Mouse (Mus musculus): Measurements from ENCODE around the gene Coil. TPM values are rescaled to one million over a fixed set of nuclear protein-coding genes. Genes with fewer than 3 reads are reported as not detected.

Coil gene
- polyA plus RNA-seq, 1 experiment = 14.7 TPM

DNA sequence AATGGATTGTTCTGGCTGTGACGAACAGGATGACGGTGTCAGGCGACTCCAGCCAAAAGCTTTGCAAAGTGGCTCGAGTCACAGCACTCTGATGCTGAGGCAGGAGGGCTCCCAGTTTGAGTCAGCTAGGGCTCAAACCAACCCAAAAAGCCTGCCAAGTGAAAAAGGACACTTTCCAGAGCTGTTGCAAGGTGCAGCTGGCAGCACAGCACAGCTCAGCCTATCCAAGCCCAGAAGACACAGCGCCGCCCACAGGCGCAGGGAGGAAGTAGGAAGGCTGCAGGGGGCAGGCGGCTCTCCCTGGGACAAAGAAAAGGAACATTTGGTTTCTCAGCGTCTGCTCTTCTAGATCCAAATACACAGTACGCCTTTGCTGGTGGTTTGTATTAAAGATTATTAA, 16.6 kb downstream of the Coil start:
- WGBS = 95% methylated on average over 10 of the region's 10 CpGs
- no peak for TF ChIP-seq CTCF (IDR thresholded peaks at IDR 0.05; ENCODE audit: borderline replicate concordance, control insufficient read depth, extremely low read depth, insufficient read depth, low read length, poor library complexity)
- no peak for TF ChIP-seq POLR2A (IDR thresholded peaks at IDR 0.05; ENCODE audit: control insufficient read depth, extremely low read depth, insufficient read depth, low read length, poor library complexity)
- Histone ChIP-seq H3K4me3 (ENCODE audit: control insufficient read depth, insufficient read depth, low read length) (no peak overlapping the region), H3K36me3 (ENCODE audit: control insufficient read depth, insufficient read depth, low read length) (peaks cover 27% of the 10 kb centered on the region), H3K27me3 (ENCODE audit: control insufficient read depth, insufficient read depth, low read length) (no peaks in the 10 kb centered on the region), H3K27ac (ENCODE audit: control insufficient read depth, insufficient read depth, low read length) (no peak overlapping the region), H3K4me1 (replicated peaks; ENCODE audit: control insufficient read depth, insufficient read depth, low read length) (no peaks in the 10 kb centered on the region)
- DNase-seq = no peak

DNA sequence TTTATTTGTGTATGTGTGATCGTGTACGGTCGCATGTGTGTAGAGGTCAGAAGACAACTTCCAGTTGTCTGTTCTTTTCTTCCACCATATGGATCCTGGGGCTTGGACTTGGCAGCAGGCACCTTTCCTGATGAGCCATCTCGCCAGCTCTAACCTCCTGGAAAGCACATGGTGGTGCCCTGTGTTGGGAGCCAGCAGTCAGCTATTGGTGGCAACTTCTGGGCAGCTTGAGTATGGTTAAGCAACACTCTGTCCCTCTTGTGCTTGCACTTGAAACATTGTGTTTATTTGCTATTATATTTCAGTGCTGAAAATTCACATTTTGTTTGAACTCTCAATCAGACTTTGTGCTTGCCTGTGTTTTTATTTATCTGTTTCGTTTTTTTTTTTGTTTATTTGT, 18.9 kb downstream of the Coil start:
- WGBS = 77% methylated on average over 5 of the region's 5 CpGs
- no peak for TF ChIP-seq CTCF (IDR thresholded peaks at IDR 0.05; ENCODE audit: borderline replicate concordance, control insufficient read depth, extremely low read depth, insufficient read depth, low read length, poor library complexity)
- Histone ChIP-seq H3K4me1 (replicated peaks; ENCODE audit: control insufficient read depth, insufficient read depth, low read length) (peaks cover 6% of the 10 kb centered on the region), H3K36me3 (ENCODE audit: control insufficient read depth, insufficient read depth, low read length) (peaks cover 13% of the 10 kb centered on the region), H3K27me3 (ENCODE audit: control insufficient read depth, insufficient read depth, low read length) (no peaks in the 10 kb centered on the region), H3K27ac (ENCODE audit: control insufficient read depth, insufficient read depth, low read length) (no peak overlapping the region), H3K4me3 (ENCODE audit: control insufficient read depth, insufficient read depth, low read length) (no peak overlapping the region)
- no peak for DNase-seq

- no peak for DNase-seq
- Histone ChIP-seq H3K27ac (ENCODE audit: control insufficient read depth, insufficient read depth, low read length) (no peak overlapping the region), H3K36me3 (ENCODE audit: control insufficient read depth, insufficient read depth, low read length) (peaks cover 13% of the 10 kb centered on the region), H3K4me3 (ENCODE audit: control insufficient read depth, insufficient read depth, low read length) (no peak overlapping the region), H3K4me1 (replicated peaks; ENCODE audit: control insufficient read depth, insufficient read depth, low read length) (peaks cover 8% of the 10 kb centered on the region), H3K27me3 (ENCODE audit: control insufficient read depth, insufficient read depth, low read length) (no peaks in the 10 kb centered on the region)
- no peak for TF ChIP-seq CTCF (IDR thresholded peaks at IDR 0.05; ENCODE audit: borderline replicate concordance, control insufficient read depth, extremely low read depth, insufficient read depth, low read length, poor library complexity)
- 71% methylated on average over 5 of the region's 5 CpGs for WGBS
These were observed 19.5 kb downstream of the Coil start for GRCm38 (mm10) chr11:88989530-88989929.

DNA sequence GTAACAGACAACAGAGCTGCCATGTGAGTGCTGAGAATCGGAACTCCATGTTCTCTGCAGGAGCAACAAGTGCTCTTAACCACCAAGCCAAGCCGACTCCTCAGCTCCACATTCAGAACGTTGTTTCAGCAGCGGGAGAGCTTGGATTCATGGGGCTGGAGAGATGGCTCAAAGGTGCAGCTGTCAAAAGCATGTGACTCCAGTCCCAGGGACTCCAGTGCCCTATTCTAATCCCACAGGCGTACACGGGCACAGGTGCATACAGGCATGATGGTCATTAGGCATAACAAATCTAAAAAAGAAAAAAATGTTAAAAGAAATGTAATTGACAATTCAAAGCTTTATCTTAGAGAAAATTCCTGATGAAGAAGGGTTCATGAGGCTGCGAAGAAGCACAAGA, 23.1 kb downstream of the Coil start:
- Histone ChIP-seq H3K27ac (ENCODE audit: control insufficient read depth, insufficient read depth, low read length) (no peak overlapping the region), H3K36me3 (ENCODE audit: control insufficient read depth, insufficient read depth, low read length) (peaks cover 10% of the 10 kb centered on the region), H3K4me3 (ENCODE audit: control insufficient read depth, insufficient read depth, low read length) (no peak overlapping the region), H3K27me3 (ENCODE audit: control insufficient read depth, insufficient read depth, low read length) (no peaks in the 10 kb centered on the region), H3K4me1 (replicated peaks; ENCODE audit: control insufficient read depth, insufficient read depth, low read length) (peaks cover 8% of the 10 kb centered on the region)
- DNase-seq = no peak
- 73% methylated on average over 7 of the region's 7 CpGs for WGBS
- TF ChIP-seq POLR2A (IDR thresholded peaks at IDR 0.05; ENCODE audit: control insufficient read depth, extremely low read depth, insufficient read depth, low read length, poor library complexity) (no peak), CTCF (IDR thresholded peaks at IDR 0.05; ENCODE audit: borderline replicate concordance, control insufficient read depth, extremely low read depth, insufficient read depth, low read length, poor library complexity) (no peak)

DNA sequence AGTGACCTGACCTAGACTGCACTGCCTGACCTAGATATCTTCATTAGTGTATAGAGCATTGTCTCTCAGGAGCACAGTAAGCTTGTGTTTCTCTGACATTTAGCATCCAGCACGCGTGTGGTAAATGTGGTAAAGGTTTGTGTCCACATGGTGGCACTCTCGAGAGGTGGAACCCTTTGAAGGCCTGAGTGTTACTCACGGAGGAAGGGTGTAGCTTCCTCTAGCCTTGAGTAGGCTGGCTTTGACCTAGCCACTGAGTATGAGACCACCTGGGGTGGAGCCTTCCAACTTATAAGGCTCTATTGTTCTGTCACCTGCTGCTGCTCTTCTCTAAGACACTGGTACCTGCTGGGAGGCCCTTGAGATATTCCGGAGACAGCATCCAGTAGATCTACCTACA, 23.6 kb downstream of the Coil start:
- Histone ChIP-seq H3K27me3 (ENCODE audit: control insufficient read depth, insufficient read depth, low read length) (no peaks in the 10 kb centered on the region), H3K4me3 (ENCODE audit: control insufficient read depth, insufficient read depth, low read length) (no peak overlapping the region), H3K27ac (ENCODE audit: control insufficient read depth, insufficient read depth, low read length) (no peak overlapping the region), H3K36me3 (ENCODE audit: control insufficient read depth, insufficient read depth, low read length) (peaks cover 10% of the 10 kb centered on the region), H3K4me1 (replicated peaks; ENCODE audit: control insufficient read depth, insufficient read depth, low read length) (peaks cover 8% of the 10 kb centered on the region)
- 18% methylated on average over 5 of the region's 5 CpGs for WGBS
- DNase-seq = peak; percentile 85
- TF ChIP-seq POLR2A (IDR thresholded peaks at IDR 0.05; ENCODE audit: control insufficient read depth, extremely low read depth, insufficient read depth, low read length, poor library complexity) (no peak), CTCF (IDR thresholded peaks at IDR 0.05; ENCODE audit: borderline replicate concordance, control insufficient read depth, extremely low read depth, insufficient read depth, low read length, poor library complexity) (no peak)

GRCm38 (mm10) chr11:88994492-88994891, 24.4 kb downstream of the Coil start:
- 79% methylated on average over 7 of the region's 7 CpGs for WGBS
- H3K4me1 ChIP-seq (replicated peaks; ENCODE audit: control insufficient read depth, insufficient read depth, low read length) = peaks cover 13% of the 10 kb centered on the region
- H3K4me3 ChIP-seq (ENCODE audit: control insufficient read depth, insufficient read depth, low read length) = no peak overlapping the region
- no peaks in the 10 kb centered on the region for H3K27me3 ChIP-seq (ENCODE audit: control insufficient read depth, insufficient read depth, low read length)
- no peak for TF ChIP-seq POLR2A (IDR thresholded peaks at IDR 0.05; ENCODE audit: control insufficient read depth, extremely low read depth, insufficient read depth, low read length, poor library complexity)
- no peak for TF ChIP-seq CTCF (IDR thresholded peaks at IDR 0.05; ENCODE audit: borderline replicate concordance, control insufficient read depth, extremely low read depth, insufficient read depth, low read length, poor library complexity)
- H3K36me3 ChIP-seq (ENCODE audit: control insufficient read depth, insufficient read depth, low read length) = peaks cover 10% of the 10 kb centered on the region
- H3K27ac ChIP-seq (ENCODE audit: control insufficient read depth, insufficient read depth, low read length) = no peak overlapping the region
- no peak for DNase-seq

GRCm38 (mm10) chr11:88995616-88996015, 25.6 kb downstream of the Coil start:
- no peak for TF ChIP-seq CTCF (IDR thresholded peaks at IDR 0.05; ENCODE audit: borderline replicate concordance, control insufficient read depth, extremely low read depth, insufficient read depth, low read length, poor library complexity)
- no peak for TF ChIP-seq POLR2A (IDR thresholded peaks at IDR 0.05; ENCODE audit: control insufficient read depth, extremely low read depth, insufficient read depth, low read length, poor library complexity)
- DNase-seq = no peak
- Histone ChIP-seq H3K4me3 (ENCODE audit: control insufficient read depth, insufficient read depth, low read length) (no peak overlapping the region), H3K27me3 (ENCODE audit: control insufficient read depth, insufficient read depth, low read length) (no peaks in the 10 kb centered on the region), H3K36me3 (ENCODE audit: control insufficient read depth, insufficient read depth, low read length) (peaks cover 7% of the 10 kb centered on the region), H3K4me1 (replicated peaks; ENCODE audit: control insufficient read depth, insufficient read depth, low read length) (peaks cover 17% of the 10 kb centered on the region), H3K27ac (ENCODE audit: control insufficient read depth, insufficient read depth, low read length) (no peak overlapping the region)
- WGBS = 96% methylated on average over 2 of the region's 2 CpGs

All from thymus, adult 2 months (tissue).